Mouse (Mus musculus) thymus, postnatal 14 days (tissue): Measurements from ENCODE around the gene Tktl1.
"Not testable (repeated sequence)": the region's sequence is repeated elsewhere in the genome, so short reads cannot be mapped to it uniquely, and the experiment has no call there.

Experiments
- DNase-seq: peaks from one replicate; pipeline ENCODE4 v3.0.0; 2021

The Tktl1 gene

DNA sequence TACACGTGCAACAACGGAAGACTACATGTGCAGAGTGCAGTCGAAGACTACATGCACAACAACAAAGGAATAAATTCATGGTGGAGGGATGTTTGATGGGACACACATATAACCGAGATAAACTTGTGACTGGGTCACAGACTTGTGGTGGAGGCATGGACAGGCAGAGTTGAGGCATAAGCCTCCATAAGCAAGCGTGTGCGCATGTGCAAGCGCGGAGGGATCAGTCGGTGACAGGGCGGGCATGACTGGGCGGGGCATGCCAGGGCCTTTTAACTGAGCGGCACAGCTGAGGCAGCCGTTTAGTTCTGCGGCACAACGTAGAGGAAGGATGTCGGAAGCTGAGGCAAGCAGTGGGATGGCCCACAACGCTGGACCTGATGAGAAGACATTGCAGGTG lies at the start of gene Tktl1:
TSS of gene Tktl1 (plus strand) at position 301 of the 400 bp plus-strand sequence.
- DNase-seq = no peak

DNA sequence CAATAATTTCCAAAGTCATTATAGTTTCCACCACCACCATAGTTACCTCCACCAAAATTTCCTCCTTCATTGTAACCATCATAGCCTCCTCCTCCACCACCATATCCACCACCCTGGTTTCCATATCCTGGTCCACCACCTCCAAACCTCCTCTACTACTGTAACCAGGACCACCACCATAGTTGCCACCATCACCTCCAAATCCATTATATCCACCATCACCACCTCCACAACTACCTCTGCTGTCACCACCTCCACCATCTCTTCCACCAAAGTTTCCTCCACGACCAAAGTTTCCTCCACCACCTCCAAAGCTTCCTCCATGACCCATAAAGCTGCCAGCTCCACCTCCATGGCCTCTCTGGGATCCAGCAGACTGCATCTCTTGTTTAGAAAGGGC lies 41.8 kb upstream of the Tktl1 start, which contains the start of gene Mecp2:
TSS of gene Mecp2 (minus strand) at position 101 of the 400 bp plus-strand sequence.
- DNase-seq = not testable (repeated sequence)

- no peak for DNase-seq
Observed at GRCm38 (mm10) chrX:74167738-74168137, 9.3 kb upstream of the Tktl1 start, which contains the start of gene Tex28. Gene Tex28 (minus strand): TSS chrX:74167838.

DNA sequence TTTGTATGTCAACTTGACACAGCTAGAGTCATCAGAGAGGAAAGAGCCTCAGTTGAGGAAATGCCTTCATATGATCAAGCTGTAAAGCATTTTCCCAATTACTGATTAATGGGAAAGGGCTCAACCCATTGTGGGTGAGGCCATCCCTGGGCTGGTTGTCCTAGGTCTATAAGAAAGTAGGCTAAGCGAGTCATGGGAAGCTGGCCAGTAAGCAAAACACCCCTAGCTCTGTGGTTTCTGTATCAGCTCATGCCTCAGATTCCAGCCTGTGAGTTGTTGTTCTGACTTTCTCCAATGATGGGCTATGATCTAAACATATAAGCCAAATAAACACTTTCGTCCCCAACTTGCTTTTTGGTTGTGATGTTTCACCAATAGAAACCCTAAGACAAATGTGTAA lies 26.5 kb downstream of the Tktl1 start:
- no peak for DNase-seq

GRCm38 (mm10) chrX:74218496-74218895 lies 41.4 kb downstream of the Tktl1 start:
- no peak for DNase-seq

GRCm38 (mm10) chrX:74219449-74219848 lies 42.4 kb downstream of the Tktl1 start:
- no peak for DNase-seq

DNA sequence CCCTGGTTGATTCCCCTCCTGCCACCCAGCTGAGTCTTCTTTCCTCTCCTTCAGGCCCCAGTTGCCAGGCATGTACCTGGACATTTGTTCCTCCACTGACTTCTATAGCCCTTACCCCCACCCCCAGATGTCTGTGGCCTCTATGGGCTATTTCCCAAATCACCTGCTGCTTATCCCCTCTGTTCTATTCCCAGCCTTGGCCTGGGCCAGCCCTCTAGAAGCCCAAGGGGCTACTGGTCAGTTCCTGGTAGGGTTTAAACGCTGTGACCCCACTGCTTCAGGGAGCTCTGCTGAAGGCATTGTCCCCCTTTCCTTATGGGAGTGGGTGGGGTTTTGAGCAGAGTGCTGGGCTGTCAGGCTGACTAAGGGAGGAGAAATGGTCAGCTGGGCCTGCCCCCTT lies 43.0 kb downstream of the Tktl1 start:
- DNase-seq = not testable (repeated sequence)

GRCm38 (mm10) chrX:74230038-74230437 lies 53.0 kb downstream of the Tktl1 start:
- DNase-seq = no peak

GRCm38 (mm10) chrX:74233196-74233595 lies 56.1 kb downstream of the Tktl1 start:
- no peak for DNase-seq

DNA sequence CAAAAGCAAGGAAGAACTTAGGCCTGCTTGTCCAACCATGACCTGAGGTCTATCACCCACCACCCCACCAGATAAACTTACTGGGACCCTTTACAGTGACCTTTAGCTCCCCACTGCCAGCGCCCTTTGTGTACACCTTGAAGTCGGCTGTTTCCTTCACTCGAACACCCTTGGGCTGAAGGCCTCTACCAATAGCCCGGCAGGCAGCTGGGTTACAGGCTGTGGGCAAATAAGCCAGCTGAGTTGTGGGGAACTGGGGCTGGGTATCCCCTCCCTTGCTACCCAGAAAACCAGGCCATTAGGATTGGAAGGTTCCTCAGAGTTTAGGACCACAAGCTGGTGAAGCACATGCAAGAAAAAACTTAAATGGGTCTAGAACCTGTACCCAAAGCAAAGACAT lies 63.3 kb downstream of the Tktl1 start:
- DNase-seq = no peak

DNA sequence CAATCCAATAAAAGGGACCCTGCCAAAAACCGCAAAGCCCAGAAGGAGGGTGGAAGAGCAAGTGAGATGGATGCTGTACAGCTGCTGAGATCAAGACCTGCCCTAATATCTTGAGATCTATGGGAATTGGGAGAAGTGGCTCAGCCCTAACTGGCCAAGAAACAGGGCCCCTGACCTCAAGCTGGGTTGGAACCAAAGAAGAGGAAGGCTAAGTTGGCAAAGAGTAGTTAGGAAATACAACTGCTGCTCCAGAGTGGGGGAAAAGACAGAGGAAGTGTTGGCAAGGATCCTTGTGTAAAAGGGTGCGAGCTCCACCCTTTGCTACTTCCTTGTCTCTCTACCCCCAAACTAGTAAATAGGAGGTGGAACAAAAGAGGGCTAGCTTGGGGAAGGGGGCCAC lies 66.3 kb downstream of the Tktl1 start:
- DNase-seq = no peak

DNA sequence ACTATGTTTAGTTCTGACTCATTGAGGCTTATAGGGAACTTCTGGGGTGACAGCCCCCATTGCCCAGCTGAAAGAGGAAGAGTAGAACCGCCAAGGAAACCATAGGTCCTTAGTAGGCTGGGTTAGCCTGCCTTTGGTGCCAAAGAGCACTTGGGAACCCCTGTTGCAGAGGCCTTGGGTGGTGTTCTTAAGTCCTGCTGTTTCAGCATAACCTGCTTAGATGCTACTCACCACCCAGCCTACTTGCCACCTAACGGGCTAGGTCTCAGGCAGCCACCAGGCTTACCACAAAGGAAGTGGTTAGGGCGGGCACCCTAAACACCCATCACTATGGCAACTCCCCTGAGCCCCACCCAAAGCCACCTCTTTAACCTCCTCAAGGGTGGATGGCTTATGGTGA lies 66.7 kb downstream of the Tktl1 start:
- DNase-seq = peak; percentile 84

DNA sequence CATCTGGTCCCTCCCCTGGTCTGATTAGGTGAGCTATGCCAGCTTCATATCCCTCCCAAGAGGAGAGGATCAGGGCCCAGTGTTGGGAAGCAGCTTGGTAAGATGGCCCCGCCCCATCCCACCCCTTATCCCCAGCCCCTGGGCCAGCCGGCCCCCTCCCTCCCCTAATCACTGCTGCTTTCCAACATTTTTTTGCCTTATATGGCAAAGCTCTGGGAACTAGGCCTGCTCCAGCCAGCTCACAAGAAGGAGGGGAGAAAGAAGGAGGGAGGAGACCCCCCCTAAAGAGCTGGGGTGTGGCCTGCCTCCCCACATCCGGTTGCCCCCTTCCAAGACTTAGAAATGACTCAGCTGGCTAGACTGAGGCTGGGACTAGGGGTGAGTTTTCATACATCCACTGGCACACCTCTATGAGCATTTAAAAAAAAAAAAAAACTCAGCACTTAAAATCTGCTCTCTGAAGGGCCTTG lies 67.6 kb downstream of the Tktl1 start:
- peak; percentile 78 for DNase-seq

DNA sequence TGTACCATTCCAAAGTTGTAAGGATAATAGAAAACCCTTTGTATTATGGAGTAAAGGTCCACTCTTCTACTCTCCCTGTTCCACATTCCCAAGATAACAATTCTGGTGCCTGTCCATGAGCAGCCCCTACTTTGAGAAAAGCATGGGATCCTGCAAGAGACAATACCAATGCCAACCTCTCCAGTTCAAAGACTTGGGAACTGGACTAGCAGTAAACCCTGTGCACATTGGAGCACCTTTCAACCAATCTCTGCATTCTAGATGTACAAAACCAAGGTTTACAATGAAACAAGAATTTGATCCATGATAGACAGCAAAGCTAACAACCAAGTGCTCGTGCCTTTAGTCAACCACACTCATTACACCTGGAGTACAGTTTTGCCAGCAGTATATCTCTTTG lies 68.0 kb downstream of the Tktl1 start:
- no peak for DNase-seq

GRCm38 (mm10) chrX:74245687-74246086 lies 68.6 kb downstream of the Tktl1 start:
- peak; percentile 80 for DNase-seq

GRCm38 (mm10) chrX:74246213-74246681 lies 69.2 kb downstream of the Tktl1 start:
- peak; percentile 90 for DNase-seq

DNA sequence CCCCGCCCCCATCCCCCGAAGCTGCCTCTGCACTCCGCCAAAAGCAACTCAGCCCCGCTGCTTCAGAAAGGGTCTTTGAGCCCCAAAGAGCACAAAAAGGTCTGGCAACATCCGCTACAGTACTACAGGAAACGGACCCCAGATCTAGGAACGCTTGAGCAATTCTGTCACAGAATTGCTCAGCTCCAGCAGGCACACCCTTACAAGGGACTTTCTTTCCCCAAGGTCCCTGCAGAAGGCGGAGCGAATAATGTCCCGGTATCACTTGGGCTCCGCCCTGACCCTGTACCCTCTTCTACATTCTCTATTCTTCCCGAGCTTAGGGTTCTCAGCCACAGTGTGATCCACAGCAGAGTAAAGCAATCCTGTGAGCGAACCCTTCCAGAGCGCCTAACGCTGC lies 69.6 kb downstream of the Tktl1 start:
- no peak for DNase-seq

DNA sequence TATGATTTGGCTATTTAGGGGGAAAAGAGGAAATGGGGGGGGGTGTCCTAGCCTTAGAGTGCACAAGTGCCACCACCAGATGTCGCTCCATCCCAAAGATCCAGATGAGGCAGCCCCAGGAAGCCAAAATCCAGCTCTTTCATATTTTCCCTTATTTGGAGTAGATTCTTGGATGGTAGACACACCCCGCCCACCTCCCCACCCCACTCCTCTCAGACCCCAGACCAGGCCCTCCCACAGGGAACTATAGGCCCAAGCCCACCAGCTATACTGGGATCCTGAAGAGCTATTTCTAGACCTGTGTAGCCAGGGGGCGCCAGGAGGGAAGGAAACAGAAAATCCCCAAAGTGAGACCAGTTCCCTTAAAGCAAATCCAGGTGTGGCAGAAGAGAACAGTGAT lies 71.6 kb downstream of the Tktl1 start:
- DNase-seq = peak; percentile 72

DNA sequence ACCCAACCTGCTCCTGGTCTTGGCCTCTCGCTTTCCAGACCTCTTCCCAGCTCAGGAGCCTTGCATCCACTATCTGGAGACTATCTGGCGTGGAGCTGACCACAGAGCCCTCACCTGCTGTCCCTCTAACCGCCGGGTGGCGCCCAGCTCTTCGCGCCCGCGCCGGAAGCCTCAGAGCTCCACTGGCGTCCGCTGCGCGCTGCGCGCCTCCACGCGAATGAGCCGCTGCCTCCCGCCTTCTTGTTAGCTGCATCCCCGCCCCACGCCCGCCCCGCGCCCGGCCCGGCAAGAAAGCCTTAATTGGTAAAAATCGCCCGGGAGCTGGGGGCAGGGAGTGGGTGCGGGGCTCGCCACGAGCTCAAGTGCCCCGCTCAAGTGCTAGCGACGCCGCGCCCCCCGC lies 72.6 kb downstream of the Tktl1 start, which contains the start of gene Flna:
TSS of gene Flna (minus strand) at position 206 of the 400 bp plus-strand sequence.
- peak; percentile 69 for DNase-seq

GRCm38 (mm10) chrX:74254153-74254887 lies 77.3 kb downstream of the Tktl1 start, which contains the start of gene Emd:
Gene Emd (plus strand): TSS chrX:74254687.
- DNase-seq = peak; percentile 80

GRCm38 (mm10) chrX:74254888-74255565 lies 78.0 kb downstream of the Tktl1 start:
- DNase-seq = peak; percentile 17

GRCm38 (mm10) chrX:74257746-74258145 lies 80.7 kb downstream of the Tktl1 start:
- DNase-seq = no peak
